Mouse (Mus musculus): Measurements from ENCODE around the gene Ttc3.
A peak's percentile ranks its signal among the peaks of the same experiment; 100 is the strongest.

The Ttc3 gene

DNA sequence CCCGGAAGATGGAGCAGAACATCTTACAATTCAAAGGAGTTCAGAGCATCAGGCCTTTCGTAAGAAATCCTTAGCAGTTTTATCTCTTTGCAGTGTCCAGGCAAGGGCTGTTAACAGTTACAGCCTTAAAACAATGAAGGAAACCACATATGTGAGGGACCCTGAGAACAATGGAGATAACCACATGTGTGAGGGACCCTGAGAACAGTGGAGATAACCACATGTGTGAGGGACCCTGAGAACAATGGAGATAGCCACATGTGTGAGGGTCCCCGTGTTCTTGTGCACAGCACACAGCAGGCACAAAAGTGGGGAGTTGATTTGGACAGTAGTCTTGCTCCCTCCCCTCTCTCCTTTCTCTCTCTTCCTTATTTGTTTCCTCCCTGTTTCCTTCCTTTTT is 12.3 kb upstream of the Ttc3 start:
- DNase-seq (ENCODE audit: low read depth, low spot score), result no peak

DNA sequence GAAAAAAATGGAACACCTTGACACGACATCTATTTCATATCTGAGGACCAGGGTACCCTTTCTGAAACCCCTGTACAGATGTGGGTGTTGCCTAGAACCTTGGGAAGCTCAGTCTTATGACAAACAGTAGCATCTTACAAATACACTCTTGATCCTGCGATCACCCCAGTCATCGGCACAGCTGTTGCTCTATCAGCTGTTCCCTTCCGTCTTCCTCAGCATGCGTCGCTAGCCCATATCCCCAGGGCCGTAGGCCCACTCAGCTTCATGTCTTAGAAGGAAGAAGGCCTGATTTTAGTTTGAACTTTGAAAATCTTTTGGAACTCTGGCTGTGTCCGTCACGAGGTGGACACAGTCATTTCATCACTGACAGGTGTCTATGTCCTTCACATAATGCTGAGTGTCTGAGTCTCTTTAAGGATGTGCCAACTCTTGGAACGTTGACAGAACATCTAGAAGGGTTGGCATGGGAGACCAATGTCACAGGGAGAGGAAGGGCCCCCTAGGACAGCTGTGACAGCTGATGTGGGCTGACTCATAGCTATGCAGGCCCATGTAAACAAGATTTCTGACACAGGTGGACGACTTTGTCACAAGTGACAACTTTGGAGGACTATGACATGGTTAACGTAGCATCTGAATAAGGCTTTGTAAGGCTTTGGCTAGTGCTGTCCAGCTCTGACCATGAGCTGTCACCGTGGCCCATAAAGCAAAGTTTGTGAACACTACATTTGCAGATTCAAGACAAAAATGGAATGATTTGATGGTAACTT is 9.7 kb upstream of the Ttc3 start:
- no peak for DNase-seq (ENCODE audit: low read depth, low spot score)

DNA sequence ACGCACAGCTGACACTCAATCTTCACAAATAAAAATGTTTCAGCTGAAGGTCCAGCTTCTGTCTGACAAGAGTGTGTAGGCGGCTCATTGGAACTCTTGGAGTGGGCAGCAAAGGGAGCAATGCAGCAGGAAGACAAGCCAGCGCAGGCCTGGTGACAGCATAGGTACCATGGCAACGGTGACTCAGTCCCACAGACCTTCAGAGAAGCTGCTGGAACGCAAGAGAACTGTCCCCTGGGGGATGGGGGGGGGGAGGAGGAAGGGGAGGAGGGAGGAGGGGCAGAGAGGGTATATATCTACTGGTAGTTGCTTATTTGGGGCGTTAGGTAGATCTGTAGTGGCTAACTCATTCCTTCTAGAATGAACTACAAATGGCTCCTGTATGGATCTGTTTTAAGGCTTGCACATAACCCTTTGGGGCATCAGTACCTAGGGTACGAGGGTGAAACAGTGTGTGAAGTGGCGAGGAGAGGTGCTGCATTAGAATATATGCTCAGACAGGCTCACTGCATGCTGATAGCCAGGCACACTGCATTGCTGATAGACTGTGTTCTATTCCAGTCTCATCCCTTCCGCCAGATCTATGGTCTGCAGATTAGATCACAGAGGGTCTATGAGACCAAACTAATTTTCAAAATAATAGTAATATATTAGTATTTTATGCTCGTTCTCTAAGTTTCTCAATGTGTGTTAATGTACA is 8.1 kb upstream of the Ttc3 start:
- DNase-seq (ENCODE audit: low read depth, low spot score), result peak; percentile 96

- peak; percentile 31 for DNase-seq (ENCODE audit: low read depth, low spot score)
These were observed 6.6 kb upstream of the Ttc3 start for GRCm38 (mm10) chr16:94363814-94364213.

- no peak for DNase-seq (ENCODE audit: low read depth, low spot score)
These were observed 5.0 kb upstream of the Ttc3 start for GRCm38 (mm10) chr16:94365435-94365834.

DNA sequence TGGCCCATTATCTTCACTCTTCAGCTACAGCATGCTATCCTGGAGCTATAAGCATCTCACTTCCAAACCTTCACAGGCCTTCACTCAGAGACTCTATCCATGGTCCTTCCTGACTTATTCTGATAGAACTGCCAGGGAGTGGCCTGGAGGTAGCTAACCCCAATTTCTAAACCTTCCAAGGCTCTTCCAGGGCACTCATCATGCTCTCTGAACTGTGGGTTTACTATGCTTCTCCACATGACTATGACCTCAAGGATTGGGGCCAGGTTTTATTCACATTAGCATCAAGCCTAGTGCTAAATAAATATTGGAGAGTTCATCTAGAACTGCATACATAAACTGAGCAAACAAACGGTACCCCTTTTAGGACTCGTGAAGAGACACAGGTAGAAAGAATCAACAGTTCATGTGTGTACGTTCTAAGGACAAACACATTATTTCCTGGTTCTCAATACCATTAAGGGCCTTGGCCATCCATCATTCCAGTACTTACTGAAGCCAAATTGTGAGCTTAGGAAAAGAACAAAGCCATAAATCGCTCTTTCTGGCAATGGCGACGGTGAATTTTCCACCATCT is 734 bp upstream of the Ttc3 start:
- peak; percentile 54 for DNase-seq (ENCODE audit: low read depth, low spot score)

DNA sequence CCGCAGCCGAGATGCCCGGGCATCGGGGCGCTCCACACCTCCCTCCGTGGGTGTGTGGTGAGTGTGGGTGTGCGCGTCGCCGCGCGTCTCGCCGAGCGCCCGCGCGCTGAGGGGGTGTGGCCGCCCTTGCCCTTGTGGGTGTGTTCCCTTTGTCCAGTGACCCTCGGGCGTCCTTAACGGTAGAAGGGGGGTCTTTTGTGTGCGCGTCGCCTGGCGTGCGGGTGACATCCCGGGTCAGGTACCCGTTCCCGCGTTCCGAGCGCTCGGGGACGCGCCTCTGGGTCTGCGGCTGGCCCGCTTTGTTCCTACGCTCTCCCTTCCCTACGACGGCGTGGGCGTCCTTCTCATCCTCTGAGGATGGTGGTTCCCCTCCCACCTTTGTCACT is 490 bp downstream of the Ttc3 start:
- peak; percentile 65 for DNase-seq (ENCODE audit: low read depth, low spot score)

- peak; percentile 87 for DNase-seq (ENCODE audit: low read depth, low spot score)
These were observed 998 bp downstream of the Ttc3 start, which contains the start of gene Pigp for GRCm38 (mm10) chr16:94371301-94371931. Gene Pigp, minus strand, starts transcription at chr16:94371842.

- peak; percentile 87 for DNase-seq (ENCODE audit: low read depth, low spot score)
These were observed 9.0 kb downstream of the Ttc3 start for GRCm38 (mm10) chr16:94379386-94379785.

DNA sequence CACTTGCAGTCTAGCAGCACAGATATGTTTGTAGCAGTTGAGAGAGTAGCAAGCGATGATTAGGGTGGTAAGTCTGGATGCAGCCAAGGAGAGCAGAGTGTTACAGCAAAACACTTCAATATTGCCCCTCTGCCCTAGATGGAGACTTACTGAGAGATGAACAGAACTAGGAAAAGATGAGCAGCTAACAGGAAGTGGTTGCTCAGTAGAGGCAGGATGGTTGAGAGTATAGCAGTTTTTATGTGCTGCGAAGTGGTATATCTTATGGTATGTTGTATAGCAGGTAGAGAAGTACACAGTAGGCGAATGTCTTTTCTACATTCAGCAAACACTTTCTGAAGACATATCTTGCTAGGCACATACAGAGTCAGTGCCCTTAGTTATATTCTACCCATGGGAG is 12.9 kb downstream of the Ttc3 start:
- DNase-seq (ENCODE audit: low read depth, low spot score), result no peak

DNA sequence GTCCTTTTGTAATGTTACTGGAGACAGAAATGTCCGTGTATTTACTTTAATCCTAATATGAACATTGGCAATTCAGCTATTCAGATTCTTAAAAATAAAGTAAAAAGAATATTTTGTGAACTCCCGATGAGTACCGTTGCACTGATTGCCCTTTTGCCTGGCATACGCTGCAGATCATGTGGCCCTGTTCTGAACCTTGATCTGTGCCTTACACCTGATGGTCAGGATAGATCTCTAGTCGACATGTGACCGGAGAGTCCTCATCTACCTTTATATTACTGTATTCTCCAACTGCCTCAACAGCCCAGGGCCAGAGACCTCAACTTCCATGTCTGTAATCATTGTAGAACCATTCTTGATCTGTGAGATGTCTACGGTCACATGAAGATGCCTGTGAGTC is 17.3 kb downstream of the Ttc3 start:
- DNase-seq (ENCODE audit: low read depth, low spot score), result no peak

DNA sequence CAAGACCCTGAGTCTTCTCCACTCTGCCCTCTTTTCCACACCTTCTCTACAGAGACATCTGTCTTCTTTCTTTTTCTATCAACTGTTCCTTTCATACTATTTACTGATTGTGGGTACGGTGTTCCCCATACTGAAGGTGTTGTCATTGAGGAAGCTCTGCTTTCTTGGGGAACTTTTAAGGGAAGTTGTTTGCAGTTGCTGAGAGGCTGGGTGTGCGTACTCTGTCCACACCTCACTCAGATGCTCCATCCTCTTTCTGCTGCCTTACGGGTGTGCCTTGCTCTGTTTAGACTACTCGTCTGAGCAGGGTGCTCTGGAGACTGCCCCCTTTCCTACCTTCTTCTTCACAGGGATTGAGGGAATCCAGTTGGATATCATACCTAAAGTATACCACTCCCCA is 21.9 kb downstream of the Ttc3 start:
- no peak for DNase-seq (ENCODE audit: low read depth, low spot score)

DNA sequence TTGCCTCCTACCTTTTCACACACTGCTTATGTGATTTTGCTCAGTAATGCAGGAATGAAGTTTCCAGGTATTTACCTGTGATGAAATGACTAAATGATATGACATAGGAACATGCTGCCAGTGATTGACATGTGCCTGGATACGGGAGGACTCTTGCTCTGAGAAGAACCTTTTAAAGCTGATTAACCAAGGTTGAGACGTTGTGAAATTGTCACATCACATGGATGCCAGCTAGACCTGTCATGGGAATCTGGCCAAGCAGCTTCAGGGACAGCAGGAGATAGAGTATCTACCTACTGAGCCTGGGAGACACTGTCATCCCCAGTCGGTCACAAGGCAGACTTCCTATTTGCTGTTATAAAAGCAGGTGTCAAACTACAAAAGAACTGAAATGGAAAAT is 24.6 kb downstream of the Ttc3 start:
- DNase-seq (ENCODE audit: low read depth, low spot score), result no peak

DNA sequence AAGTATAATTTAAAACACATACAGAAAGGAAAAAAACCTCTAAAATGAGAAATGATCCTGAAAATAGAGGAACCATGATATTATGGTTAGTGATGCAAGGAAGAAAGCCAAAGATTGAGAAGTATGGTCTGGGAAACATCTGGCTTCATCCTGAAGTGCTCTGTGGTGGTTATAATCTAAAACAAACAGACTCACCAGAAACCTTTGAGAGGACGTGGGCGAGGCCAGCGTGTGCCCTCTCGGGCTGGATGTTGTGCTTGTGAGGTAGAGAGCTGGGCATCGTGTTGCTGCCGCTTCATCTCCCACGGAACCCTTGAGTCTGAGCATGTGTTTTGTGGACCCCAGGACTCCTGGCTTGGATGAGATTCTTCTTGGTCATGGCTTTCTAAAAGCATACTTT is 26.2 kb downstream of the Ttc3 start:
- DNase-seq (ENCODE audit: low read depth, low spot score), result no peak

DNA sequence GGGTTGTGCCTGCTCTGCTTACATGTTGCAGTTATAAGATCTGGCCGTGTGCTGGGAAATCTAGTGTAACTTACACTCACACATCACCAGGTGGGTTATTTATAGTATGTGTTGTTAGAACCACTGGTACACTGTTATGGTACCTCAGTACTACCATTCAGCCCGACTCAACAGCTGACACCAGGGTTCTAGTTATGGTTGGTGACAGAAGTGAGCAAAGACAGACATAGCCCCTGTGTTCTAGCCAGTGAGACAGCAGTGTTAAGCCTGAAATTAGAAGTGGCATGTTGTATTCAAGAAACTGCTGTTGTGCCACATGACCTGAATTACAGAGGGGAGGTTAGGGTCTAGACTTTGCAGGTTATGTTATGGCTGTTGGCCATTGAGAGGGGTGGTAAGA is 28.7 kb downstream of the Ttc3 start:
- no peak for DNase-seq (ENCODE audit: low read depth, low spot score)

- no peak for DNase-seq (ENCODE audit: low read depth, low spot score)
These were observed 31.2 kb downstream of the Ttc3 start for GRCm38 (mm10) chr16:94401636-94402035.

- DNase-seq (ENCODE audit: low read depth, low spot score), result peak; percentile 68
These were observed 31.8 kb downstream of the Ttc3 start for GRCm38 (mm10) chr16:94402185-94402584.

GRCm38 (mm10) chr16:94411287-94411686 is 40.9 kb downstream of the Ttc3 start:
- DNase-seq (ENCODE audit: low read depth, low spot score), result no peak

DNA sequence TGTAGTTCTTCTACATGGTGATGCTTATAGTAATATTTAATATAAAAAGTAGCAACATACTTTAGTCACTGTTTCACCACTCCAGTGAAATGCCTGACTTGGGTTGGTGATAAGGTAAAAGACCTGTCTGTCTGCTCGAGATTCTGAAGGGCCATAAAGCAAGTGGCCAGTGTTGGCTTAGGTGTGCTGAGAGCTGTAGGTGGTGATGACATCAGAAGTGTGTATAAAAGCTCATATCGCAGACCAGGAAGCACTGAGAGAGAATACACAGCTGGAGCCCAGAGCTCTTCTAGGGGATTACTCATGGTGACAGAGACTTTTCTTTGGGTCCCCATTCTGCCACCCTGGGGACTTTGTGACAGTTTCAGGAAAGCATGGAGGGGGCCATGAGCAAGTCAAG is 41.8 kb downstream of the Ttc3 start:
- DNase-seq (ENCODE audit: low read depth, low spot score), result no peak

- DNase-seq (ENCODE audit: low read depth, low spot score), result no peak
These were observed 42.3 kb downstream of the Ttc3 start for GRCm38 (mm10) chr16:94412760-94413159.

DNA sequence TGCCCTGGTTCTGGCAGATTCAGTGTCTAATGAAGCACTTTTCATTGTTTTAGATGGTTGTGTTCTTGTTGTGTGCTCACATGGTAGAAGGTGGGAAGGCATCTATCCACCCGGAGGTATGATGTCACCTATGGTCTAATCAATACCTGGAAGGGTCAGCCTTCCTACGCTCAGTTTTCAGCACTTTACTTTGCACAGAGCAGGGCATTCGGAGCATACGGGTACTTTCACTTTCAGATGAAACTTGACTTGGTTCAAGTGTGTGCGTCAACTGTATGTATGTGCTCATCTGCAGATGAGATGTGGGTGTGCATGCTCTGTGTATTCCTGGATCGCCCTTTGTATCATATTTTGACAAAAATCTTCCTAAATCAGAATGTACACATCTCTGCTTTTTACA is 43.7 kb downstream of the Ttc3 start:
- no peak for DNase-seq (ENCODE audit: low read depth, low spot score)

GRCm38 (mm10) chr16:94420498-94420897 is 50.1 kb downstream of the Ttc3 start:
- peak; percentile 39 for DNase-seq (ENCODE audit: low read depth, low spot score)
